Mouse (Mus musculus): ENCODE results near the gene Eef1akmt2.

DNA sequence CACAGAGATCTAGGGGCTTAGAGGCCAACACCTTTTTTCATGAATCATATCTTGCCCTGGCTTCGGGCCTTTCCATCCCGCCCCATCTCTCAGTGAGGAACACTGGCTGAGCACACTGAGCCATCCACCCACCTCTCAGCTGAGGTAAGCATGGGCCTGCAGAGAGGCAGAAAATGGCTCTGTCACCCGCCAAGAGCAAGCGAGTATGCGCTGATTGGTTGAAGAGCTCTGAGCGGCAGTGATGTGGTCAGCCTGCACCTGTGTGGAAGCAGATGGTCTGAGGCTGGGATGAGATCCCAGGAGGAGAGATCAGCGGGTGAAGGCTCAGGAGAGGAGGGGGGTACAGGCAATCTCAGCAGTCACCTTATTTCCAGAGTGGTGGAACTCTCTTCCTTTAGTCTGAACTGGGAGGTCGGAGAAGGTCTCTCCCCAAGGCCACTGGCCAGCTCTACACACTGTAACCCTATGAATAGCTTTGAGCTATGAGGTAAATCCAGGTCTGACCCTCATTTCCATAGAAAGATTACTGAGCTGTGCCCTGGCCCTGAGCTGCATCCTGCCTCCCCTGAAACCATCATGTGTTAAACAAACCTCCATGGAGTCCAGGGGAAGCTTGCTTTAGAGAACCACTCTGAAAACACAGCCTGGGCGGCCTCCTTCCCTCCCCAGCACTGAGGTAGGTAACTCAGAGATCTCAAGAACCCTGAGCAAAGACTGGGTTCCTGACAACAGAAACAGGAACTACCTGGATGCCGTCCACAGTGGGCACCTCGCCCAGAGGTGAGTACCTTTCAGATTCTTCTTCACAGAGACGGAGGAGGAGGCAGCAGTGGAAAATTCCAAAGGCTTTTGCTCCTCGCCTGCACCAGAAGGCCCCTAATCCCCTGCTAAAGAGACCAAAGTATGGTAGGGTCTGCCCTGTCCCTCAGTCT, 45.3 kb downstream of the Eef1akmt2 start:
- TF ChIP-seq GATA1 (IDR thresholded peaks at IDR 0.05; ENCODE audit: borderline replicate concordance, low read length) (no peak), FLI1 (IDR thresholded peaks at IDR 0.05; ENCODE audit: low read length) (no peak)

All from megakaryocyte, embryonic 14.5 days (primary cell).